Mouse (Mus musculus) NIH3T3 (cell line): ENCODE results near the gene Car10.

Source experiments
- DNase-seq: peaks from one replicate; pipeline ENCODE4 v3.0.0-alpha.2; 2012; ENCODE audit warnings: low read depth

Car10 gene

DNA sequence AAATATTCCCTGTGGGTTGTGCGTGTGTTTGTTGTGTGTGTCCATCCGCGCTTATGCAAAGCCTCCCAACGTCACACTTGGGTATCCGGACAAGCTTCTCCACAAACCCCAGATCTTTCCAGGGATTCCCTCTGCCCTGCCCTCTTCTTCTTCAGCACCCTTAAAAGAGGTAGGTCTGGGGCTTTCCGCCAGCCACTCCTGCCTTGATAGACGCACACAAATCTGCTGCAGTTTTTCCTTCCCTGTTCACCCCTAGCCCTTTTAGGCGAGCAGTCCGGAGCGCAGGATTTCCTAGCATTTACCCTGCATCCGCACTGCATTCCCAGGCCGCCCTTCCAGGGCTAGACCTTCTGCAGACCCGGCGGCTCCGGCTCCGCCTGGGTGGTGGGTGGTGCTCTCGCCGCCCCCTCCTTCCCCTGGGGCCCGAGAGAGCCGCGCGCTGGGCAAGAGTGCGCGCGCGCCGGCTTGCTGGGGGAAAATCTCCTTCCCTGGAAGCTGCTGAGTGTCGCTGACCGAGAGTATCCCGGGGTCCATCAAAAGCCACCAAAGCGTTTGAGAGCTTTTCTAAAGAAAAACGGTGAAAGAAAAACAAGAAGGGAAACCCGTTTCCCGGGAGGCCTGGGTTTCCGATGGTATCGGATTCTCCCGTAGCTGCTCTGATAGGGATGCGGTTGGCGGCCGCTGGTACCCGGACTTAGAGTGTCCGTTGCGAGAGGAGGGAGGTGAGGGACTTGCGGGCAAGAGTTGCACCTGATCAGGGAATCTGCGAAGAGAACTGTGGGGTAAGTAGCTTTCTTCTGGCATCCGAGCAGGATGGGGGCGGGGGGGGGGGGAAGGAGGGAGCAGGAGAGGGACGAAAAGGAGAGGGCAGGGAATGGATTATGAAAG, at the start of gene Car10:
Gene Car10 (plus strand): TSS at position 88 of the 888 bp plus-strand sequence.
- DNase-seq: no peak

DNA sequence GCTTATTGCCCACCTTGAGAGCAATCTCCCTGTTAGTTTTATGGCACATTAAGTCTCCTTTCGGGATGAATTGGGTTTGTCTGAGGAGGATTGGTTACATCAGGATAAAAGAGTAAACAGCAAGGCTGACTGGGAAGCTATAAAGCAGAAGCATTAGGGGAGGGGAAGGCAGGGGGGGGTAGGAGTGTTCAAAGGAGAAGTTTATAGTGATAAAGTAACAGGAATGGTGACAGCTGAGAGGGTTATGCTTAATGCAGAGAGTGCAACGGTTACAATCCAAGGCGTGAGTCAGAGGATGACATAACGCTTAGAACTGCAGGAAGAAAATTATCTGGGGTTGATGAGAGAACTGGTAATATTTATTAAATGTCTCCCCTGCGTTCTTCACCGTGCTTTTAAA, 32.8 kb upstream of the Car10 start:
- no peak for DNase-seq

DNA sequence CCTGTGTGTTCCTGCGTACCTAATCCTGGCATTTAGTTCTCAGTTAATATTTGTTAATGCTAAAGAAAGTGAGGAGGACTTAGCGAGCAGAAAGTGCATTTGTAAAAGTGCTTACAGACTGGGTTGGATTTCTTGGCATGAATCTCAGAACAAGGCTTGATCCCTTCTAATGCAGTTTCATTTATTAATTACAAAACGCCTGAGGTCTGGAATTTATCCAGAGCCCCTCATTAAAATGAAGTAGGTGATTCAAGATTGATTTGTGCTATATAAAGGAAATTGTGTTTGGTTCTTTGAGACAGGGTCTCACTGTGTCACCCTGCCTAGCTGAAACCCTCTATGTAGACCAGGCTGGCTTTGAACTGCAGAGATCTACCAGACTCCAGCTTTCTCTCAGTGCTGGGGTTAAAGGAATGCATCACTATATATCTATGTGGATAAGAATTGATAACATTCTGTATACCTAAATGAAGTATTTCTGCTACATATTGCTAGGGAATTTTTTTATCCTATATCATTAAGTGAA, 32.1 kb upstream of the Car10 start:
- DNase-seq: no peak

GRCm38 (mm10) chr11:93095588-93095987, 2.2 kb upstream of the Car10 start:
- DNase-seq: no peak

- peak; percentile 77 for DNase-seq
Observed at GRCm38 (mm10) chr11:93097001-93097400, 827 bp upstream of the Car10 start.

DNA sequence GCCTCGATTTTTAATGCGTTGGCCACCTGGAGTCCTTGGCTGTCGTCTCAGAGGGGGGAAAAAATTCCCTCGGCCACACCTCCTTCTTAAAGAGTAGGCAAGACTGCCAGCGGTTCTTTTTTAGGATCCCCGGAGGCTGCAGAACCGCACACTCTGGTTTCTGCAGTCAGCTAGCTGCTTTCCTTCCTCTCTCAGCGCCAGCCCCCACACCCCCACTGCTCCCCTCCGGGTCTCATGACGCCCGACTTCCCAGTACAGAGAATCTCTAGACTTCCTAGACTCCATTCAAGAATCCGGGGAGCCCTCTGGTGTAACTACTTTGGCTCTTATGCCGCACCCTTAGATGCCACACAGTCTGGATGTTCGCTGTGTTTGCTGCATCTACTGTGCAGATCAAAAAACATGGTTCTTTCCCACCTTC, 387 bp upstream of the Car10 start:
- no peak for DNase-seq

- DNase-seq: no peak
Observed at GRCm38 (mm10) chr11:93098933-93099381, 1.1 kb downstream of the Car10 start.

DNA sequence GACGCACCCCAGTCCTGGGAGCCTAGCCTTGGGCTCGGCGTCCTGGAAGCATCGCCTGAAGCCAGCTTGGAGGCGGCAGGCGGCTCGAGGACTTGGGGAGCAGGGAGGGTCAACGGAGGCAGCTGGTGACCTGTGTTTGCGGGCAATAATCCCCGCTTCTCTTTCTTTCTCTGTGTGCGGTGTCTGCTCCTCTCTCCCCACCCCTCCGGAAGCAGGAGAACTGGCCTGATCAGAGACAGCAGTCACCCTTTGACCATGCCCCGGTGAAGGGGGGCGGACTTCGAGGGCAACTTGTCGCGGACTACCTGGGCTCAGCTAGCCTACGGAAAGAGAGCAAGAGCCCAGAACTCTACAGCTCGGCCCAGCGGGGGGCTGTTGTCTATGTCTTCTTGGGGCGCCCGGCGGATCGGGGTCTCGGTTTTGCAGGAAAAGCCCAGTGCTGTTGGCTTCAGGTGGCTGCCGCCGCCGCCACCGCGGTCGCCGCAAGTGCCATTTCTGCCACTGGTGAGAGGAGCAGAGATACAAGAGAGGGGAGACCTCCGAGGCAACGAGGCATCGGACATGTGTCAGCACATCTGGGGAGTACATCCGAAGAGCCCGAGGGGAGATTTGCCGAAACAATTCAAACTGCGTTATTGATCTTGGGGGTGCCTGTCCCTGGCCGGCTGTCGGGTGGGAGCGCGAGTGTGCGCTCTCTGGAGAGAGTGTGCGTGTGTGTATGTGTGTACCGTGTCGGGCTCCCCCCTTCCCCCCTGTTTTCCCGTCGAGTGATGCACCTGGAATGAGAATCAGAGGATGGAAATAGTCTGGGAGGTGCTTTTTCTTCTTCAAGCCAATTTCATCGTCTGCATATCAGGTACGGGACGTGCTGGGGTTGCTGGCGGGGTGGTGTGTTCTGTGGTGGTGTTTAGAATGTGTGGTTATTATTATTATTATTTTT, 1.9 kb downstream of the Car10 start:
- no peak for DNase-seq

GRCm38 (mm10) chr11:93100606-93101005, 2.8 kb downstream of the Car10 start:
- DNase-seq: no peak

- no peak for DNase-seq
Observed at GRCm38 (mm10) chr11:93101106-93101505, 3.3 kb downstream of the Car10 start.

DNA sequence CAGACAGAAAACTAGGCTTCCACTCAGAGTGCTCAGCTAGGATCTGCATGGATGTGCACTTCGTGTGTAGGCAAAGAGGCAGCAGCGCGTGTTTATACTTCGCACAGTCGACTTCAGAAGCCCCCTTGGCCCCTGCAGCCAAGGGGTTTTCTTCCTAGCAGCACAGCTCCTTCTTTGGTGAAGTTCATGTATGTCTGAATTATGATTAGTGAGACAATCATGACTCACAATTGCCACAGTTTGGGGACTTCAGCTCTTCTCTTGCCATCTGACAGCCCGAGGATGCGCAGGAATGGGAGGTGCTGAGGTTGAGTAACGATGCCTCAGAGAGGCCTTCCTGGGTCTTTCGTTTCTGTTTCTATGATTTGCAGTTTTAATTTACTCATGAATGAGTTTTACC, 4.5 kb downstream of the Car10 start:
- DNase-seq: no peak

- DNase-seq: no peak
Observed at GRCm38 (mm10) chr11:93103101-93103815, 5.4 kb downstream of the Car10 start.

DNA sequence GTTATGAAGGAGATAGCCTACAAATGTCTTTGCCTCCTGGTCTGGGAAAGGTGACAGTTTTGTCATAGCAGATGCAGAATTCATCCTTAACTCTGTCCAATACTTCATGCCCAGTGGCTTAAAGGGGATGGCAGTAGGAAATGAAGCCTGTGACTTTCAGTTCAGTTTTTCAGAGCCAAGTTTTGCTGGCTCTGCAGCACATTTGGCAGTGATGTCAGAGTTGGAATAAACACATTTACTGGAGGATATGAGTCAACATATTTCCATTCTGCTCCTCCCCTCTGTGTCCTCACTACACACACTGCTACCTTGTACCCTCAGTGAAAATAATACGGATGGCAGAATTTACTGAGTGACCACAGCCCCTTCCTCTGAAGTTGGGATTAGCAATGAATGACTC, 11.6 kb downstream of the Car10 start:
- DNase-seq: peak; percentile 23

DNA sequence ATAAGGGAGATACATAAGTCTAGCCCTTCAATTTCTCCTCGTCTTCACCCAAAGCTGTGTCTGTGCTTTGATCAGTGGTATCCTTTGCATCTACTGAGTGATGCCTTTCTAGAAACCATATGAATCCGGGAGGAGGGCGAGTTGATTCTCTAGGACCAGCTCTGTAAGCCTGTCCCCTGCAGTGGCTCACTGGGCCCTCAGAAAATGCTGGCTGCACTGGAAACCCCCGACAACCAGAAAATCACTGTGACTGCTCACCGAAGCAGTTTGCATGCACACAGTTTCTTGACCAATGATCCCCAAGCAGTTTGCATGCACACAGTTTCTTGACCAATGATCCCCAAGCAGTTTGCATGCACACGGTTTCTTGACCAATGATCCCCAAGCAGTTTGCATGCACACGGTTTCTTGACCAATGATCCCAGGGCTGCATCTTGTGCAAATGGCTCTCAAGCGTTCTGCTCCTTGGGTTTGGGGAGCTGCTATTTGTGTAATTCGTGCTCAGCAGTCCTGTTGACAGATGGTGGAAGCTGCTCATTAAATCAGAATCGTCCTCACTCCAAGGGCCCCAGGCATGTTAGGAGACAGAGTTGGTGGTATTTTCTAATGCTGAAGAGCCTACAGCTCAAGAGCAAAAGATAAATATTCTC, 23.1 kb downstream of the Car10 start:
- no peak for DNase-seq

DNA sequence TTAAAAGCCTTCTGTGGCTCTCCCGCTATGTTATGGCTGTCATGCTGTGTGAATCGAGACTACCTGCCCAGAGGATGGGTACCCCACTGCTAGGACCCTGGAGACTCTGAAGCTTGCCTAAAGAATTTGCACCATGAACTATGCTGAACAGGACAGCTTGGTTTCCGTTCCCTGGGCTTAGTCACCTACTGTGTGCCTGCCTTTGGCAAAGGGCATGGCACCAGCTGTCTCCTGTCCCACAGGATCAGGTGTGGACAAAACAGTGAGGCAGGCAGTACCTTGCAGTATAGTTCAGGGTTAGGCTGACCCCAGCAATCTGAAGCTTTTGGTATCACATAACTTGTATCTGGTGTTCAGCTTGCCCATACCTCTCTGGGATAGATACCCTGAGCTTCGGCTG, 25.9 kb downstream of the Car10 start:
- no peak for DNase-seq

DNA sequence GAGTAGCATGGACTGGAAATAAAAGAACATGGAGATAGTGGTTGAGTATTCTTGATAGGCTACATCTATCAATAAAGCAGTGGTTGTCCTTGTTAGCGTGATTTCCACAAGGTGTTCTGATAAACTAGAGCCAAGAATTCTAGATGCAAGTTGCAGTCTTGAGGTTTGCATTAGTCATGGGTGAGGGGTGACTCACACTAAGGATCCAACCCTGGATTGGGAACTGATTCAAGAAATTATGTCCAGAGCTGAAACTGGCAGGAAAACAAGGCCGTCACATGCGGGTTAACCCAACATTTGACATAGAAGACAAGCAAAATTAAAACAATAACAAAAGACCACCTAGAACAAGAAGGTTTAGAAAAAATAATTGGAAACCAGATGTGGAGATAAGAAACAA, 28.6 kb downstream of the Car10 start:
- DNase-seq: peak; percentile 21

- DNase-seq: no peak
Observed at GRCm38 (mm10) chr11:93128481-93128880, 30.7 kb downstream of the Car10 start.

- DNase-seq: no peak
Observed at GRCm38 (mm10) chr11:93137841-93138240, 40.0 kb downstream of the Car10 start.

GRCm38 (mm10) chr11:93141727-93142126, 43.9 kb downstream of the Car10 start:
- DNase-seq: no peak

GRCm38 (mm10) chr11:93144544-93144943, 46.7 kb downstream of the Car10 start:
- peak; percentile 59 for DNase-seq

GRCm38 (mm10) chr11:93154910-93155309, 57.1 kb downstream of the Car10 start:
- no peak for DNase-seq
